Mouse (Mus musculus) heart, postnatal 0 days (tissue): ENCODE measurements around the gene Mrpl24. TPM values are rescaled to one million over a fixed set of nuclear protein-coding genes. Genes with fewer than 3 reads are reported as not detected.
A peak's percentile ranks its signal among the peaks of the same experiment; 100 is the strongest.

ENCODE experiments used
- ATAC-seq: fragments of 200-750 bp; cut with Nextera tagmentation; 2 replicates; pipeline ENCODE4 v1.8.0; 2017; ENCODE audit warnings: low read depth, moderate number of reproducible peaks, moderate library complexity; ENCODE audit not compliant: insufficient read depth
- DNase-seq: peaks from one replicate; pipeline ENCODE4 v3.0.0-alpha.2; 2016; ENCODE audit warnings: low spot score
- H3K27ac ChIP-seq: fragments of 300-500 bp; sonication (generic); 2 replicates; pipeline ENCODE4 v1.5.1; 2014; ENCODE audit warnings: low read depth, mild to moderate bottlenecking
- H3K27me3 ChIP-seq: fragments of 300-500 bp; sonication (generic); 2 replicates; pipeline ENCODE4 v1.6.1; 2014; ENCODE audit warnings: low read length, mixed read lengths; ENCODE audit not compliant: control insufficient read depth, insufficient read depth
- H3K36me3 ChIP-seq: fragments of 300-500 bp; sonication (generic); replicated peaks from 2 replicates; pipeline ENCODE4 v1.6.1; 2014; ENCODE audit warnings: low read length, mixed read lengths; ENCODE audit not compliant: control insufficient read depth, insufficient read depth
- H3K4me1 ChIP-seq: fragments of 300-500 bp; sonication (generic); 2 replicates; pipeline ENCODE4 v1.6.1; 2014; ENCODE audit warnings: antibody characterized with exemption; ENCODE audit not compliant: control insufficient read depth, insufficient read depth
- H3K4me2 ChIP-seq: fragments of 300-500 bp; sonication (generic); 2 replicates; pipeline ENCODE4 v1.6.1; 2014; ENCODE audit warnings: low read depth, mild to moderate bottlenecking, low read length, moderate library complexity
- H3K4me3 ChIP-seq: fragments of 300-500 bp; sonication (generic); 2 replicates; pipeline ENCODE4 v1.5.1; 2014; ENCODE audit warnings: low read depth, low read length
- H3K9ac ChIP-seq: fragments of 300-500 bp; sonication (generic); replicated peaks from 2 replicates; pipeline ENCODE4 v1.6.1; 2014; ENCODE audit warnings: low read depth, low read length, mixed read lengths
- H3K9me3 ChIP-seq: fragments of 300-500 bp; sonication (generic); replicated peaks from 2 replicates; pipeline ENCODE4 v1.6.1; 2016; ENCODE audit warnings: low read length; ENCODE audit not compliant: control insufficient read depth
- CTCF ChIP-seq: IDR thresholded peaks from 2 replicates; pipeline ENCODE4 v1.5.1; 2016; ENCODE audit warnings: antibody characterized with exemption, control low read depth, low read depth
- EP300 ChIP-seq: IDR thresholded peaks from 2 replicates; pipeline ENCODE4 v1.6.1; 2016; ENCODE audit warnings: antibody characterized with exemption, low read depth
- WGBS: fragments of 180-500 bp; shearing (Covaris S2); extraction: QIAGEN DNeasy Blood & Tissue Kit; methylation state at CpG from one replicate; pipeline ENCODE4 v1.1.7; 2014; 5-methylcytosine and 5-hydroxymethylcytosine counted together
- polyA plus RNA-seq: library from polyadenylated mRNA; unstranded; fragments of >200 nt; fragmentation: Nextera tagmentation; extraction: Ambion mirVana; gene quantifications from 2 replicates; pipeline ENCODE4 v1.2.1, GENCODE M21; 2015
- total RNA-seq: library from RNA; depleted of rRNA; stranded (reverse); fragments of >200 nt; gene quantifications from 2 replicates; pipeline ENCODE4 v1.2.3, GENCODE M21; 2014; ENCODE audit warnings: low replicate concordance

Gene Mrpl24
- total and polyA plus RNA-seq, 2 experiments from 2014 or later = 57.1 to 62.3 TPM

GRCm38 (mm10) chr3:87948378-87949265 is 29.3 kb downstream of the Mrpl24 start, which contains the start of gene Crabp2:
Crabp2 (plus strand) TSS chr3:87948666.
- no peak for ATAC-seq
- Histone ChIP-seq H3K27me3 (peaks cover 73% of the 10 kb centered on the region), H3K27ac (no peak within 1 kb of the TSS), H3K4me1 (peaks cover 10% of the 10 kb centered on the region), H3K36me3 (no peaks in the 10 kb centered on the region), H3K4me2 (peak within 1 kb of the TSS; percentile 52), H3K9me3 (no peaks in the 10 kb centered on the region), H3K4me3 (peak within 1 kb of the TSS; percentile 32), H3K9ac (0 out of 2 replicates have a peak within 1 kb of the TSS, but pooled peaks have one; percentile 35)
- WGBS = 3% methylated on average over 35 of the region's 35 CpGs
- DNase-seq = no peak
- no peak for TF ChIP-seq CTCF
- TF ChIP-seq EP300 = no peak

- Histone ChIP-seq H3K27me3 (peaks cover 73% of the 10 kb centered on the region), H3K36me3 (no peaks in the 10 kb centered on the region), H3K4me3 (no peak overlapping the region), H3K4me1 (peaks cover 10% of the 10 kb centered on the region), H3K4me2 (no peak overlapping the region), H3K9me3 (no peaks in the 10 kb centered on the region), H3K27ac (no peak overlapping the region), H3K9ac (no peak overlapping the region)
- no peak for ATAC-seq
- no peak for TF ChIP-seq EP300
- no peak for TF ChIP-seq CTCF
- no peak for DNase-seq
- 23% methylated on average over 16 of the region's 16 CpGs for WGBS
These were observed 30.1 kb downstream of the Mrpl24 start for GRCm38 (mm10) chr3:87949266-87949954.

- Histone ChIP-seq H3K9ac (no peak overlapping the region), H3K27me3 (peaks cover 73% of the 10 kb centered on the region), H3K27ac (no peak overlapping the region), H3K4me2 (no peak overlapping the region), H3K9me3 (no peaks in the 10 kb centered on the region), H3K4me1 (peaks cover 10% of the 10 kb centered on the region), H3K36me3 (no peaks in the 10 kb centered on the region), H3K4me3 (no peak overlapping the region)
- no peak for DNase-seq
- ATAC-seq = no peak
- TF ChIP-seq EP300 (no peak), CTCF (no peak)
- 28% methylated on average over 13 of the region's 13 CpGs for WGBS
These were observed 30.7 kb downstream of the Mrpl24 start for GRCm38 (mm10) chr3:87949955-87950515.

GRCm38 (mm10) chr3:87951946-87952345 is 32.6 kb downstream of the Mrpl24 start:
- no peaks in the 10 kb centered on the region for H3K9me3 ChIP-seq
- TF ChIP-seq CTCF (no peak), EP300 (no peak)
- peak overlapping the region; percentile 35 for H3K4me3 ChIP-seq
- H3K9ac ChIP-seq = peak overlapping the region; percentile 32; the same call in 1 of the 2 replicates
- peak overlapping the region; percentile 55 for H3K4me2 ChIP-seq
- peaks cover 65% of the 10 kb centered on the region for H3K27me3 ChIP-seq
- WGBS = 13% methylated on average over 12 of the region's 12 CpGs
- no peaks in the 10 kb centered on the region for H3K36me3 ChIP-seq
- H3K4me1 ChIP-seq = peaks cover 10% of the 10 kb centered on the region
- no peak overlapping the region for H3K27ac ChIP-seq
- ATAC-seq (no peak), DNase-seq (no peak)

- Histone ChIP-seq H3K27ac (no peak overlapping the region), H3K9ac (0 out of 2 replicates have a peak overlapping the region, but pooled peaks have one; percentile 32)
- DNase-seq = peak; percentile 50
These were observed 33.1 kb downstream of the Mrpl24 start for GRCm38 (mm10) chr3:87952440-87952839.

More at GRCm38 (mm10) chr3:87952440-87952839, 33.1 kb downstream of the Mrpl24 start:
- H3K9me3 ChIP-seq = no peaks in the 10 kb centered on the region
- H3K27me3 ChIP-seq = peaks cover 60% of the 10 kb centered on the region
- peak overlapping the region; percentile 35 for H3K4me3 ChIP-seq
- TF ChIP-seq CTCF (no peak), EP300 (no peak)
- H3K4me1 ChIP-seq = peaks cover 9% of the 10 kb centered on the region
- H3K4me2 ChIP-seq = peak overlapping the region; percentile 55
- H3K36me3 ChIP-seq = no peaks in the 10 kb centered on the region
- ATAC-seq = peak; percentile 58
- WGBS = 4% methylated on average over 5 of the region's 5 CpGs
